Mouse (Mus musculus) hindbrain, embryonic 16.5 days (tissue): ENCODE measurements at regions not wholly inside any gene's neighbourhood (a gene's known extent, or its start where the extent isn't known, plus 50 kb on each side); places are given as distances from the start of the nearest gene placed in this dataset.

Experiments used
- ATAC-seq: fragments of 200-750 bp; cut with Nextera tagmentation; 2 replicates; pipeline ENCODE4 v1.8.0; 2017; ENCODE audit warnings: moderate TSS enrichment, moderate library complexity
- H3K27ac ChIP-seq: fragments of 300-500 bp; sonication (generic); 2 replicates; pipeline ENCODE4 v1.5.1; 2014; ENCODE audit warnings: low read depth, mild to moderate bottlenecking, control low read depth, low read length, moderate library complexity
- H3K27me3 ChIP-seq: fragments of 300-500 bp; sonication (generic); replicated peaks from 2 replicates; pipeline ENCODE4 v1.6.1; 2014; ENCODE audit warnings: low read length; ENCODE audit not compliant: control insufficient read depth, insufficient read depth
- H3K36me3 ChIP-seq: fragments of 300-500 bp; sonication (generic); 2 replicates; pipeline ENCODE4 v1.6.1; 2014; ENCODE audit warnings: mild to moderate bottlenecking, low read length, moderate library complexity, mixed read lengths; ENCODE audit not compliant: control insufficient read depth, insufficient read depth
- H3K4me1 ChIP-seq: fragments of 300-500 bp; sonication (generic); 2 replicates; pipeline ENCODE4 v1.6.1; 2014; ENCODE audit warnings: low read depth, low read length; ENCODE audit not compliant: control insufficient read depth, insufficient read depth
- H3K4me2 ChIP-seq: fragments of 300-500 bp; sonication (generic); 2 replicates; pipeline ENCODE4 v1.6.1; 2014; ENCODE audit warnings: mild to moderate bottlenecking, low read length, control low read depth, moderate library complexity
- H3K4me3 ChIP-seq: fragments of 300-500 bp; sonication (generic); 2 replicates; pipeline ENCODE4 v1.5.1; 2014; ENCODE audit warnings: mild to moderate bottlenecking, low read length, control low read depth, moderate library complexity
- H3K9ac ChIP-seq: fragments of 300-500 bp; sonication (generic); 2 replicates; pipeline ENCODE4 v1.6.1; 2014; ENCODE audit warnings: low read depth, mild to moderate bottlenecking, control low read depth, low read length, moderate library complexity
- H3K9me3 ChIP-seq: fragments of 300-500 bp; sonication (generic); 2 replicates; pipeline ENCODE4 v1.6.1; 2014; ENCODE audit warnings: mild to moderate bottlenecking, low read length, moderate library complexity; ENCODE audit not compliant: control insufficient read depth
- WGBS: fragments of 180-500 bp; shearing (Covaris S2); extraction: QIAGEN DNeasy Blood & Tissue Kit; methylation state at CpG from one replicate; pipeline ENCODE4 v1.1.7; 2014; 5-methylcytosine and 5-hydroxymethylcytosine counted together

DNA sequence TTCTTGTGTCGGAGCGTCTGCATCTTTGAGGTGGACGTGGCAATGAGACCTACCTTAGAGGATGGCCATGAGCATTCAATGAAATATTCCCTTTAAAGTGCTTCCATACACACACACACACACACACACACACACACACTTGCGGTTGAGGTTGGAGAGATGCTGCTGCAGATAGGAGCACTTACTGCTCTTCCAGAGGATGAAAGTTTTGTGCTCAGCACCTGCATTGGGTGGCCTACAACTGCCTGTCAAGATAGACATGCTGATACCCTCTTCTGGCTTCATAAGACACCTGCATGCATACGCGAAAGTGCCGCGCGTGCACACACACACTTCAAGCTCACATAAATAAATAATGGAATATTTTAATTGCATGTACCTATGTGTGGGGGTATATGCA, 111.5 kb upstream of the Pja1 start:
- Histone ChIP-seq H3K4me1 (no peaks in the 10 kb centered on the region), H3K36me3 (no peaks in the 10 kb centered on the region), H3K4me3 (no peak overlapping the region), H3K27ac (no peak overlapping the region), H3K9ac (no peak overlapping the region), H3K9me3 (no peaks in the 10 kb centered on the region), H3K4me2 (no peak overlapping the region), H3K27me3 (peaks cover 2% of the 10 kb centered on the region; the same call in 1 of the 2 replicates)
- ATAC-seq, result no peak
- WGBS, result 94% methylated on average over 9 of the region's 9 CpGs

DNA sequence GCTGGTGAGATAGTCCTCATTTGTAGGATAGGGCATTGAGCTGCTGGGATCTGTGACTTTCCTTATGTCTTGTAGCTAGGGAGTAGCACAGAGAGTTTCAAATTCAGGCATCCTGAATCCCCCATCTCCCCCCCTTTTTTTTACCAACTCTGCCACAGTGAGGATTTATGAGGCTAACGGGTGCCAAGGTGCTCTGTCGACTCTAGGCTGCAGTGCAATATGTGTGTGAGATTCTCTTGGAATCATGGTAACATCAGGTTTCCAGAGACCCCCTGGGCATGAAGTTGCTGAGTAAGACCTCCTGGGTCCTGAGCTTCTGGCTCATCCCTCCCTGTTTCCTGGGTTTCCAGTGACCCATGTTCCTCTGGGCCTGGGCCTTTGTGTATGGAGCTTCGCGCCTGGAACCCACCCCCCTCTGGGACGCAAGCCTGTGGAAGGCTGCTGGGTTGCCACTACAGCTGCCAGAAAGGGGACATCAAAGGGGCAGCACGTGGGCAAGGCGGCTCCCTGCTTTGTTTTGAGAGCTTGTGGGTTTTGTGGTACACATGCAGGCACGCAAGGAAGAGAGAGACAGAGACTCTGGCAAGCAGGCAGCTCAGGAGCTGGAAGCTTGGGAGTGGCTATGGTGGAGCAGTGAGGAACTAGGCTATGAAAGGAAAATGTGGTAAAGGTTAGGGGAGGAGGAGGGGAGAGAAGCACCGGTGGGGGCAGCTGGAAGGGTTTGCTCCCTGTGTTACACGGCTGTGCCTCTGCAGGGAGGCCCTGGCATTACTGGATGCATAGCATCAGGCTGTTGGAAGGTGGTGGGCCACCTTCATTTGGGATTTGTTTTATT, 110.8 kb upstream of the Pja1 start:
- Histone ChIP-seq H3K9me3 (no peaks in the 10 kb centered on the region), H3K4me3 (no peak overlapping the region), H3K27ac (no peak overlapping the region), H3K4me1 (no peaks in the 10 kb centered on the region), H3K27me3 (no peaks in the 10 kb centered on the region; the same call in 1 of the 2 replicates), H3K9ac (no peak overlapping the region), H3K36me3 (no peaks in the 10 kb centered on the region), H3K4me2 (no peak overlapping the region)
- WGBS, result 29% methylated on average over 10 of the region's 10 CpGs
- ATAC-seq, result peak; percentile 75

DNA sequence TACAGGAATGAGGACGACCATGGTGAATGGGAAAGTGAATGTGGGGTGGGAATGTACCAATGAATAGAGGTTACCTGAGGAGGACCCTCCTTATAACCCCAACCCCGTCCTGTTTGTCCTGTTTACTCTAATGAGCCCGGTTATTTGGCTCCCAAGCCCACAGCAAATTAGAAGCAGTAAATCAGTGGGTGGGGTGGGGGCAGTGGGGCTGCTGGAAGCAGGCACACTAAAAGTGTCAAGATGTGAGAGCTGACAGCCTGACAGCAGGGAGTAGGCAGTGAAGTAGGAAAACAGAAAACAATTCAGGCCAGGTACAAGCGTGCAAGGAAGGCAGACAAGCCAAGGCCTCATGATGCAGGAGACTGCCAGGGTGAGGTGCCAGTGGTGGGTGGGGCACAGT, 108.1 kb upstream of the Pja1 start:
- Histone ChIP-seq H3K27ac (no peak overlapping the region), H3K4me2 (no peak overlapping the region), H3K4me3 (no peak overlapping the region), H3K27me3 (peaks cover under 1% of the 10 kb centered on the region; the same call in 1 of the 2 replicates), H3K4me1 (no peaks in the 10 kb centered on the region; the same call in 1 of the 2 replicates), H3K9ac (no peak overlapping the region), H3K9me3 (no peaks in the 10 kb centered on the region), H3K36me3 (no peaks in the 10 kb centered on the region)
- ATAC-seq, result no peak
- 69% methylated on average over 4 of the region's 4 CpGs for WGBS

DNA sequence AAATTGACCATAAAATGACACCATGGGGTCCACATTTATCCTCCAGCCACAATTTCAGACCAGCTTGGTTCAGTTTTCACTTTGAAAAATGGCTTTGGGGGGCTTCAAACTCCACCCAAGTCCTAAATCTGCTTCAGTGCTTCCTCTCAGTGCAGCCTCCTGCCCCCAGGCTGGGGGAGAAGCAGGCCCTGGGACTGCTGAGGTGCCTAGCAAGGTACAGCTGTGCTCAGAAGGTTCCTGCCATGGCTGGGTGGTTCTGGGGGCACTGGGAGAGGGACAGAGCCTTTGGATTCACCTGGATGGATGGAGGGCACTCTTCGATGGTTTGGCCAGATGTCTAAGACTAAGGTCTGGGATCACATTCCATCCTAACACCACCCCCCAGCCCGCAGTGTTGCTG, 107.7 kb upstream of the Pja1 start:
- H3K9ac ChIP-seq, result no peak overlapping the region
- 81% methylated on average over 2 of the region's 2 CpGs for WGBS
- ATAC-seq, result no peak
- H3K4me3 ChIP-seq, result no peak overlapping the region
- H3K27me3 ChIP-seq, result peaks cover 5% of the 10 kb centered on the region; the same call in 1 of the 2 replicates
- H3K36me3 ChIP-seq, result no peaks in the 10 kb centered on the region
- no peak overlapping the region for H3K4me2 ChIP-seq
- H3K4me1 ChIP-seq, result no peaks in the 10 kb centered on the region; the same call in 1 of the 2 replicates
- no peak overlapping the region for H3K27ac ChIP-seq
- H3K9me3 ChIP-seq, result no peaks in the 10 kb centered on the region

DNA sequence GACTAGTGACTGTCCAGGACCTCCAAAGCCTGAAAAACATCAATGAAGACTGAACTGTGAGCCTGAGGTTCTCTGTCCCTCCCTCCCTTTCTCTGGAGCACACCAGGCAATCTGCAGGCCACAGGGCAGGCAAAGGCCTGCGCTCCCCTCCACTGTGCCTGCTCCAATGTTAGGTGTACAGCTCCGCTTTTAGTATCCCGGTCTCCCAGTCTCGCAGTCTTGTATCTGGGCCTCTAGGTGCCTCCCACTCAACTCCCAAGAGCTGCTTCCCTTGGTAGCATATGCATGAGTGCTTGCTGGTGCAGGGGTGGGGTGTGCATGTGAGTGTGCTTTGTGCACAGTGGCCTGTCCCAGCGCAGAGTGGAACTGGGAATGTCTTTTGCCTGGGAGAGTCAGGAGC, 104.0 kb upstream of the Pja1 start:
- Histone ChIP-seq H3K4me1 (no peaks in the 10 kb centered on the region; the same call in 1 of the 2 replicates), H3K27me3 (peaks cover 9% of the 10 kb centered on the region), H3K4me3 (no peak overlapping the region), H3K27ac (no peak overlapping the region), H3K36me3 (no peaks in the 10 kb centered on the region), H3K9me3 (no peaks in the 10 kb centered on the region), H3K4me2 (no peak overlapping the region), H3K9ac (no peak overlapping the region)
- ATAC-seq, result 0 out of 2 replicates have a peak, but pooled peaks have one; percentile 14
- 48% methylated on average over 5 of the region's 5 CpGs for WGBS

DNA sequence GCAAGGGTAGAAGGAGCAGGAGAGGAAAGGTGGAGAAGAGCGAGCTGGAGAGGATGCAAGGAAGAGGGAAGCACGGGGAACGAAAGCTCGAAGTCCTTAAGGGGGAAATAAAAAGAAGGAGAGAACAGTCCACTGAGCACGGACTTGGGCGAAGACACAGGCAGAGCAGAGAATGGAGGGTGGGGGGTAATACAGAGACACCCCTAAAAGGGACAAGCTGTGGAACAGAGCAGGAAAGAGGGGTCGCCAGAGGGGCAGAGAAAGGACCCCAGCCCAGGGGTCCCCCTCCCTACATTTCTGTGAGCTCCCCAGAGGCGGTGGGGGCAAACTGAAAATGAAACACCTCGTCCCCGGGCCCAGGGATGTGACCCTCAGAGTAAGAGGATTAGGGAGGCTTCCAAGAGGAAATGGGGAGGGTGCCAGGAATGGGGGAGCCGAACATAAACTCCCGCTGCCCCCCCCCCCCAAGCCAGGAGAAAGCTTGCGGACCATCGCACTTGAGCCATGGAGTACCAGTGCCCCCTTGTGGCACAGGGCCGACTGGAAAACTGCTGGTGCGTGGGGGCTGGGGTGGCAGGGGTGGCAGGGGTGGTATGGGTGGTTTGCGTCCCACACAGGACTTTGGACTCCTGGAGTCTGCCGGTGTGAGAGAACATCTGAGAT, 103.5 kb upstream of the Pja1 start:
- no peak overlapping the region for H3K27ac ChIP-seq
- peak; percentile 54; the same call in 1 of the 2 replicates for ATAC-seq
- no peaks in the 10 kb centered on the region; the same call in 1 of the 2 replicates for H3K4me1 ChIP-seq
- H3K4me2 ChIP-seq, result peak overlapping the region; percentile 51
- H3K27me3 ChIP-seq, result peaks cover 9% of the 10 kb centered on the region
- 42% methylated on average over 18 of the region's 18 CpGs for WGBS
- H3K9ac ChIP-seq, result no peak overlapping the region; the same call in 1 of the 2 replicates
- H3K9me3 ChIP-seq, result no peaks in the 10 kb centered on the region
- peak overlapping the region; percentile 22; the same call in 1 of the 2 replicates for H3K4me3 ChIP-seq
- H3K36me3 ChIP-seq, result no peaks in the 10 kb centered on the region

DNA sequence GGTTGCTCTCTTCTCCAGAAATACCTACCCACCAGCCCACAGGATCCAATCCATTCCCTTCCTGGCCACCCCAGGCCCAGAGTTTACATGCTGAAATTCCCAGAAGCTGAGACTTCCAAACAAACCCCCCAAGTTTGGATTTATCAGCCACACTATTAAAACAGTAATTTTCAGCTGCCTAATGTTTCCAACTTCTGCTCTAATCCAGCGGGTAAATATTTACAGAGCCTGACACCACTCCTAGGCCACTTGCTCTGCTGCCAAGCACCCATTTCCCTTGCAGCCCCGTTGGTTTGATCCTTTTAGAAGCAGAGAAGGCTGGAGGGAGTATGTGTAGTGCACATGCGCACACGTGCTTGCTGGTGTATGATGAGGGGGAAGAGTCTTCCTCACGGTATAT, 99.1 kb upstream of the Pja1 start:
- no peak for ATAC-seq
- Histone ChIP-seq H3K4me1 (peaks cover 2% of the 10 kb centered on the region; the same call in 1 of the 2 replicates), H3K27ac (no peak overlapping the region), H3K4me3 (no peak overlapping the region), H3K9me3 (no peaks in the 10 kb centered on the region), H3K36me3 (no peaks in the 10 kb centered on the region), H3K27me3 (peaks cover 13% of the 10 kb centered on the region), H3K4me2 (no peak overlapping the region), H3K9ac (no peak overlapping the region)
- WGBS, result 83% methylated on average over 5 of the region's 5 CpGs

DNA sequence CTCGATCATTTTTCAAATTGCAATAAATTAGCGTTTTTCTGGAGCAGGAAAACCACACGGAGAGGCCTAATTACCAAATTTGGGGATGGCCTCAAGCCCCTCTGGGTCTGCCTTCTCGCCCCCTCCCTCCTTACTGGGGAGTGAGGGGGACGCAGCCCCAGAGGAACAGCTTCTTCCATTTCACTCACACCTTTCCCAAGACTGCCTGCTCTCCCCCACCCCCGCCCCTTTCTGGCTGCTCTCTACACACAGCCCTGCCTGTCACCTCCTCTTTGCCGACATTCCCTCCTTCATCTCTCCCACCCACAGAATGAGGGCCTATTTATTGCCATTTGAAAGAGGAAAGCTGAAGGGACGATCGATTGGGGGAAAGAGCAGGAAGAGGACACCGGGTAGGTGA, 97.2 kb upstream of the Pja1 start:
- 16% methylated on average over 10 of the region's 10 CpGs for WGBS
- Histone ChIP-seq H3K36me3 (no peaks in the 10 kb centered on the region), H3K4me2 (peak overlapping the region; percentile 44), H3K27ac (no peak overlapping the region), H3K27me3 (peaks cover 16% of the 10 kb centered on the region), H3K4me3 (no peak overlapping the region), H3K4me1 (peaks cover 2% of the 10 kb centered on the region; the same call in 1 of the 2 replicates), H3K9me3 (no peaks in the 10 kb centered on the region), H3K9ac (no peak overlapping the region)
- peak; percentile 64 for ATAC-seq
